Mouse (Mus musculus) brain, embryonic 18.5 days (tissue): Measurements from ENCODE around the gene Gigyf1.
A peak's percentile ranks its signal among the peaks of the same experiment; 100 is the strongest.

Experiments
- DNase-seq: peaks from one replicate; pipeline ENCODE4 v3.0.0-alpha.2; 2012; ENCODE audit warnings: low read depth, low spot score

Gene Gigyf1

GRCm38 (mm10) chr5:137513951-137514721 is 4.2 kb upstream of the Gigyf1 start:
- DNase-seq: no peak

- no peak for DNase-seq
Measured at GRCm38 (mm10) chr5:137514811-137515210, 3.5 kb upstream of the Gigyf1 start.

- no peak for DNase-seq
Measured at GRCm38 (mm10) chr5:137519691-137520550, 1.6 kb downstream of the Gigyf1 start.

GRCm38 (mm10) chr5:137521861-137522260 is 3.5 kb downstream of the Gigyf1 start:
- DNase-seq: no peak

- no peak for DNase-seq
Measured at GRCm38 (mm10) chr5:137522711-137523110, 4.4 kb downstream of the Gigyf1 start.

GRCm38 (mm10) chr5:137523396-137524250 is 5.3 kb downstream of the Gigyf1 start:
- DNase-seq: no peak

GRCm38 (mm10) chr5:137524251-137524515 is 5.8 kb downstream of the Gigyf1 start:
- no peak for DNase-seq

GRCm38 (mm10) chr5:137524671-137525070 is 6.3 kb downstream of the Gigyf1 start:
- no peak for DNase-seq

- no peak for DNase-seq
Measured at GRCm38 (mm10) chr5:137525511-137525910, 7.2 kb downstream of the Gigyf1 start.

- DNase-seq: no peak
Measured at GRCm38 (mm10) chr5:137526192-137526936, 8.0 kb downstream of the Gigyf1 start.

- DNase-seq: no peak
Measured at GRCm38 (mm10) chr5:137527413-137527812, 9.1 kb downstream of the Gigyf1 start.

- no peak for DNase-seq
Measured at GRCm38 (mm10) chr5:137528247-137528968, 10.1 kb downstream of the Gigyf1 start.

GRCm38 (mm10) chr5:137529221-137529995 is 11.1 kb downstream of the Gigyf1 start:
- no peak for DNase-seq

- no peak for DNase-seq
Measured at GRCm38 (mm10) chr5:137530075-137530474, 11.7 kb downstream of the Gigyf1 start.

- peak; percentile 87 for DNase-seq
Measured at GRCm38 (mm10) chr5:137530588-137531413, 12.5 kb downstream of the Gigyf1 start.

GRCm38 (mm10) chr5:137531414-137532130 is 13.2 kb downstream of the Gigyf1 start:
- DNase-seq: no peak

- no peak for DNase-seq
Measured at GRCm38 (mm10) chr5:137532131-137532807, 13.9 kb downstream of the Gigyf1 start.

GRCm38 (mm10) chr5:137532808-137533116 is 14.4 kb downstream of the Gigyf1 start:
- DNase-seq: no peak
